Mouse (Mus musculus): ENCODE measurements around the gene Gm49361.

GRCm38 (mm10) chr14:57706760-57707099 lies 39.2 kb downstream of the Gm49361 start:
- TF ChIP-seq CTCF (IDR thresholded peaks at IDR 0.05; ENCODE audit: low read depth, low read length) = no peak
- TF ChIP-seq POLR2A (IDR thresholded peaks at IDR 0.05; ENCODE audit: borderline replicate concordance, low read depth, low read length) = no peak

Data from bone marrow macrophage, adult 2 months (primary cell).